Mouse (Mus musculus) urinary bladder, adult 2 months (tissue): ENCODE measurements around the gene 6030408B16Rik. TPM values are rescaled to one million over a fixed set of nuclear protein-coding genes. Genes with fewer than 3 reads are reported as not detected.

Experiments used
- DNase-seq: peaks from one replicate; pipeline ENCODE4 v3.0.0; 2022; ENCODE audit warnings: low spot score
- polyA plus RNA-seq: library from polyadenylated mRNA; depleted of rRNA; stranded (reverse); fragments of >200 nt; gene quantifications from 2 replicates; pipeline ENCODE4 v1.2.3, GENCODE M21; 2012

The 6030408B16Rik gene
- polyA plus RNA-seq, 1 experiment: 3.5 TPM

- DNase-seq: no peak
These were observed 5.0 kb downstream of the 6030408B16Rik start for GRCm38 (mm10) chr15:101297988-101298387.

- no peak for DNase-seq
These were observed 5.5 kb downstream of the 6030408B16Rik start for GRCm38 (mm10) chr15:101298550-101298949.

GRCm38 (mm10) chr15:101299480-101299960 is 6.5 kb downstream of the 6030408B16Rik start:
- no peak for DNase-seq

GRCm38 (mm10) chr15:101300128-101300527 is 7.1 kb downstream of the 6030408B16Rik start:
- DNase-seq: no peak

DNA sequence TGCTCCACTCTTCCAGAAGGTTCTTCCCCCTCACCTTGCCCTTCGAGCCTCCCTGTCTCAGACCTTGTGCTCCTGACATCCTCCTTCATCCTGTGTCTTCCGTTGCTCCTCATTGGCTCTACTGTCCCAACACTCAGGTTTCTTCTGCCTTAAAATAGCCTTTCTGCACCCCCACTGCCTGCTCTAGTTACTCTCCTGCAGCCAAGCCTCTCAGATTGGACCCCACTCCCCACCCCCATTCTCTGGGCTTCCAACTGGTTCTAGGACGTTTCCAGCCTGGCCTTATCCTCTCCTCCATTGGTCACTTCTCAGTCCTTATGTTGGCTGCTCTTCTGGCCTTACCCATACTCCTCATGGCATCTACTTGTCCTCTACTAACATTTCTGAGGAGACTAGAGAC is 9.2 kb downstream of the 6030408B16Rik start:
- no peak for DNase-seq

DNA sequence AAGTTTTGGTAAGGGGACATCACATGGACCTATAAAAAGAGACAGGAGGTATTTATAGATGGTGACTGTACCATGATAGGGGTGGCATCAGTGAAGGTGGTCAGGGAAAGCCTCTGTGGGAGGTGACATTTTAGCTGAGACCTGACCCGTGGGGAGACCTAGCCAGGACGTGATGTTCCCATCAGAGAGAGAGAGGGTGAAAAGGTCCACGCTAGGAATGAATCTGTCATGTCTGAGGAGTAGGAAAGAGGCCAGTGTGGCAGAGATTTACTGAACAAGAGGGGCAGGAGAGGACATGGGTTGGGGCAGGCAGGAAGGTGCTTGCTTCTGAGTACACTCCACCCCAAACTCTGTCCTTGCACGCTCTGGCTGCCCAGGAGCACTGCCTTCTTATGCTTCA is 10.8 kb downstream of the 6030408B16Rik start:
- no peak for DNase-seq

DNA sequence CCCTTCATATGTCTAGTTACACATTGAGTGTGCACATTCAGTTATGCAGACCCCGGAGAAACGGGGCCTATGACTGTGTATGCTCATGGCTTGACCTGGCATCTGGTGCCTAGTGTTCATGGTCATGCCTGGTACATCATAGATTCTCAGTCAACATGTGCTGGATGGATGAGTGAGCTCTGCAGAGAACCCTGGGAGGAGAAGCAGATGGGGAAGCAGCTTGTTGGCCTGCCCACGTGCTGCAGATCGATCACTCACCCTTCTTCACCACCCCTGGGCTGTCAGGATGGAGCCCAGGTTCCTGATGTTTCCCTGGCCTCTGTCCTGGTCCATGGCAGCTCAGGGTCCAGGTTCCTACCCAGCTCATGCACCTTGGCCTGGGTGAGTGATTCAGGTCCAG is 13.4 kb downstream of the 6030408B16Rik start:
- DNase-seq: no peak

DNA sequence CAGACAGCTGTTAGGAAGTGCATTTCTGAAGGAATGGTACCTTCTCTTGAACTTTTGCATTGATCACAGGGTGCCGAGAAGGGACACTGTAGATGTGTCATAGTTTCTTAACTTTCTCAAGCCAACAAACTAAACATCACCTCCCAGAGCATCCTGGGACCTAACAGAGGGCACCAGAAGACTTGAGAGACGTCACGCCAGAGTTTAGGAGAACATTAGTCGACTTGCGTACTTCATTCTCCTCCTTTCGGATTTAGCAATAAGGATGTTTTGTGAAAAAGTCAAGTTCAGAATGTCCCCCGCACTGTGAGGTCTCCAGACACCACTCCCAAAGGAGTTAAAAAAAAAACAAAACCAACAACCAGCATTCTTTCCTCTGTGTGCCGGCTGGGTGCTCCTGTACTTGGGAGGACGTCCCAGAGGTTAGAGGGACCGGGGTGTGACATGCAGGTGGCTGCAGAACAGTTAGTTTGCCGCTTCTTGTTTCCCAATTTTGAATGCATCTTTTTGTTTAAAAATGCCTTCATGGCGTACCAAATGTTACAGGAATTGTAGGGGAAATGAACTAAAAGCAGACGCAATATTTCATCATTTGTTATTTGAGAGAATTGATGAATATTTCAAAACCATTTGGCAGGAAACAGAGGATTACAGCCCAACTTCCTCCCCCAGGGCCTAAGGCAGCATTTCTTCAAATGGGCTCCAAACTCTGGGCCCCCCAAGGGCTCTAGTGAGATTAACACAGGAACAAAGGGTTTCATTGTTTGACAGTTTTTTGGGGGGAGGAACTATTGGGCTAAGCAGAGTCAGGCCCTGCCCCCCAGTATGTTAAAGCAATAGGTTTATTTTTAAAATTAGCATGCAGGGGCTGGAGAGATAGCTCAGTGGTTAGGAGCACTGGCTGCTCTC is 15.7 kb downstream of the 6030408B16Rik start:
- no peak for DNase-seq

GRCm38 (mm10) chr15:101309493-101309892 is 16.5 kb downstream of the 6030408B16Rik start:
- no peak for DNase-seq

GRCm38 (mm10) chr15:101311087-101311770 is 18.2 kb downstream of the 6030408B16Rik start:
- no peak for DNase-seq

DNA sequence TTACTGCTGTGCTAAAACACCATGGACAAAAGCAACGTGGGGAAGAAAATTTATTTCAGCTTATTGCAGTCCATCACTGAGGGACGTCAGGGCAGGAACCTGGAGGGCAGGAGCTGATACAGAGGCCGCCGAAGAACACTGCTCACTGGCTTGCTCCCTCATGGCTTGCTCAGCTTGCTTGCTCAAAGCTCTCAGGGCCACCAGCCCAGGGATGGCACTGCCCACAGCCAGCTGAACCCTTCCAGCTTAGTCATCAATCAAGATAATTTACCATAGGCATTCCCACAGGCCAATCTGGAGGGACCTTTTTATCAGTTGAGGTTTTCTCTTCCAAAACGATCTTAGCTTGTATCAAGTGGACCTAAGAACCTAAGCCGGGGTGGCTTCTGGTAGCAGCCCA is 19.0 kb downstream of the 6030408B16Rik start:
- DNase-seq: no peak

DNA sequence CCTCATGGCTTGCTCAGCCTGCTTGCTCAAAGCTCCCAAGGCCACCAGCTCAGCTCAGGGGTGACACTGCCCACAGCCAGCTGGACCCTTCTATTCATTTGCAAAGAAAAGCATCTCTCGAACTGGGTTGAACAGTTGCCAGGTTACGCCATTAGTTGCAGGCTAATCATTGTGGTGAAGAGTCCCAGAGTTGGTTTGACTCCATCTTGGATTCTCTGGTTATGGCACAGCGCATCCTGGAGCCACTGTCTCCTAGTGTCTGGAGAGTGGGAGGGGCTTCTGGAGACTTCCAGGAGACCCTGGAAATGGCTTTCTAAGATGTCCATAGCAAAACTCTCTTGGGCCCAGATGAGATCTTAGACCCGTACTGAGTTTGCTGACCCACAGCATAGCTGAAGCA is 22.4 kb downstream of the 6030408B16Rik start:
- DNase-seq: no peak

GRCm38 (mm10) chr15:101315832-101316231 is 22.8 kb downstream of the 6030408B16Rik start:
- peak; percentile 66 for DNase-seq

DNA sequence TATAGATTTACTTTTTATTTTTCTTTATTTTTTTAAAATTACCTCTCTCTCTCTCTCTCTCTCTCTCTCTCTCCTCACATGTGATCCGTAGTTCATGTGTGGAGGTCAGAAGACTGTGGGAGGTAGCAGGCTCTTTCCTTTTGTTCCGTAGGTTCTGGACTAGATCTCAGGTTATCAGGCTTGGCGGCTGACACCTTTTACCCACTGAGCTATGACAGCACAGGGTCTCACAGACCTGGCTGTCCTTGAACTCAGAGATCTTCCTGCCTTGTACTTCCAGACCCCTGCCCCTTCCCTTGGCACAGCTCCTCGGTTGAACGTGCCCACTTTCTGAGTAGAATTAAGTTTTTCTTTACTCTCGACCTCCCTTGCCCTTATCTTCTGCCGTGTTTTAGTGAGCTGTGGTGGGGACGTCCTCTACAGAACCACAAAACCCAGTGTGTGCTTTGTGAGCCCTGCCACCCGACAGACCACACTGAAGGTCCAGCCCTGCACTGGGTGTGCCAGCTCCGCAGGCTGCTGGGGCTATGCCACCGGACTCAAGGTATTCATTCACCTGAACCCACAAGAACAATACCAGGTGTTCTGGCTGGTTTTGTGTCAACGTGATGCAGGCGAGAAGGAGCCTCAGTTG is 23.4 kb downstream of the 6030408B16Rik start:
- DNase-seq: no peak

DNA sequence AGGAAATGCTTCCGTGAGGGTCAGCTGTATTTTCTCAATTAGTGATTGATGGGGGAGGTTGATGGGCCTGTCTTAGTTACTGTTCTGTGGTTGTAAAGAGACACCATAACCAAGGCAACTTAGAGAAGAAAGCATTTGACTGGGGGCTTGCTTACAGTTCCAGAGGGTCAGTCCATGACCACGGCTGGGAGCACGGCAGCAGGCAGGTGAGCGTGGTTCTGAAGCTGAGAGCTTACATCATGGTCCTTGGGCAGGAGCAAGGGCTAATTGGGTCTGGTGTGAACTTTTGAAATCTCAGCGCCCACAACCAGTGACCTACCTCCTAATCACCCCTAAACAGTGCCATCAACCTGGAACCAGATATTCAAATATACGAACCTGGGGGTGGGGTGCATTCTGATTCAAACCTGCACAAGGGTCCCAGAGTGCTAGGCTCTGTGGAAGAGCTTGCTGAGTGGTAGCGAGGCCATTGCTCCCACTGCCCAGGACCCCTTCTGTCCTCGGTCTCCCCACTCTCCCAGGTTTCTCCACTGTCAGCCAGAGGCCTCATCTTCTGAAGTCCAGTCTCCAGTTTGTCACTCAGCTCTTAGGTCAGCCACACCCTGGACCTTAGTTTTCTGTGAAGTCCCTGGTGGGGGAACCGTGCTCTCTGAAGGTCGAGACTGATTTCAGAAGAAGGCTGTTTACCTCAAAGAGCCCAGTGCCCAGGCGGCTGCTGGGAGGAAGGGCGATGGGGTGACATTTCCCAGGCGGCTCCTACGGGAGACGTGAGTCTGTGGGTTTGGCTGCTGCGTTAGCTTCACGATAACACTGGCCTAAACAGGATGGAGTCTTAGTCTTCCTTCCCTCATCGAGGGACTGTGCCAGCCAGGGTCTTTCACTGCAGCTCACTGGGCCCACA is 24.2 kb downstream of the 6030408B16Rik start:
- no peak for DNase-seq

DNA sequence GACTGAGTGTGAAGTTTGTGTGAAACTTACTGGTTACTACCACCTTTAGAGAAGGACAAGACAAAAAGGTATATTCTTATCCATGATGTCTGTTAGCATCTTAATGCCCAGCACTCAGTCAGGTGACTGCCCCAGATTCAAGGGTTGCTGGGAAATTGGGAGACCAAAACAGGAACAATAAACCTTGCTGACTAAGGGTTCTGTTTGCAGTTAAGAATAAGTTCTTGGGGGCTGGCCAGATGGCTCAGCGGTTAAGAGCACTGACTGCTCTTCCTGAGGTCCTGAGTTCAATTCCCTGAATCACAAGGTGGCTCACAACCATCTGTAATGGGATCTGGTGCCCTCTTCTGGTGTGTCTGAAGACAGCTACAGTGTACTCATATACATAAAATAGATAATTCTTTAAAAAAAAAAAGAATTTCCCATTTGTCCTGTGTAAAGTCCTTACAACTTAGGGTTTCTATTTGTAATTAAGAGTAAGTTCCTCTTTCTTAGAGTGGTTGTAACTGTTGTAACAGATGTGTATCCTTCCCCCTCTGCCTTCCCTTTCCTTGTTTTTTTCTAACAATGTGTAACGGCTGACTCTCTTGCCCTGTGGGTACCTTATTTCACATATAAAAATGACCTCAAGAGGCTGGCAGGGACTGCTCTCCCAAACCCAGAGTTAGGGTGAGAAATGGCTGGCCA is 24.9 kb downstream of the 6030408B16Rik start:
- DNase-seq: no peak

- DNase-seq: no peak
These were observed 26.1 kb downstream of the 6030408B16Rik start for GRCm38 (mm10) chr15:101318889-101319765.

DNA sequence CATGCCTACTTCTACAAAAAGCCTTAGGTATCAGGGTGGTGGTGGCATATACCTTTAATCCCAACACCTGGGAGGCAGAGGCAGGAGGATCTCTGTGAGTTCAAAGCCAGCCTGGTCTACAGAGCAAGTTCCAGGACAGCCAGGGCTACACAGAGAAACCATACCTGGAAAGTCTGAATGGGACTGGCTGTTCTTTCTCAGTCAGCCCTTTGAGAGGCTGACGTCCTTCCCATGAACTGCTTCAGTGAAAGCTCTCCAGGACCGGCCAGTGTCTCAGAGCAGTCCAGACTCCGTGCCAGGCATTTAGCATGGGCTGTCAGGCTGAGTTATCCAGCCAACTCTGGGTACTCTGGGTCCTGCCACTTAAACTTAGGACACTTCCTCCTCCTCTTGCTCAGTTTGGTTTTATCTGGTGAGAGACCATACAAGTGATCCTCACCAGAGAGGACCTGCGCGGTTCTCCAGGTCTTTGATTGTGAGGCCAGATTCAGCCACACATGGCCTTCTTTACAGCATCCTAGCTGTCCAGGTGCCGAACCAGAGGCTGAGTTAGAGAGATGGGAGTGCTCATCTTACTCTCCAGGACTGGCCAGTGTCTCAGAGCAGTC is 27.1 kb downstream of the 6030408B16Rik start:
- DNase-seq: no peak

DNA sequence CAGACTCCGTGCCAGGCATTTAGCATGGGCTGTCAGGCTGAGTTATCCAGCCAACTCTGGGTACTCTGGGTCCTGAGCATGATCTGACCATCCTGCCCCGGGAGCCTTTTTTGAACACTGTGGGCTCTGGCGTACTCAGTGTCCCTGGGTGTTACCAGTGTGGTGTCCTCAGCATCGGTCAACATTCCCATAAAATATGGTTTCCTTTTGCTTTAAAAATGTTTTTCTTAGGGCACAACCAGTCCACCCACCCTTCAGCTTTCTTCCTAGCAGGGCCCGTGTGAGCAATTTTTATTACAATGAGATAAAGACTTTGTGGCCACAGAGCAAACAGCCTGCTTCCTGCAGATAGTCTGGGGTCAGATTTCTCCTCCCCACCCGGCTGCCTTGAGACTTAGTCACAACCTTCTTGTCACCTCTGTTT is 27.6 kb downstream of the 6030408B16Rik start:
- no peak for DNase-seq
